Mouse (Mus musculus): ENCODE data around the gene Mmp24. TPM values are rescaled to one million over a fixed set of nuclear protein-coding genes. Genes with fewer than 3 reads are reported as not detected.

Gene Mmp24
- polyA plus RNA-seq, 1 experiment = 0.08 TPM

DNA sequence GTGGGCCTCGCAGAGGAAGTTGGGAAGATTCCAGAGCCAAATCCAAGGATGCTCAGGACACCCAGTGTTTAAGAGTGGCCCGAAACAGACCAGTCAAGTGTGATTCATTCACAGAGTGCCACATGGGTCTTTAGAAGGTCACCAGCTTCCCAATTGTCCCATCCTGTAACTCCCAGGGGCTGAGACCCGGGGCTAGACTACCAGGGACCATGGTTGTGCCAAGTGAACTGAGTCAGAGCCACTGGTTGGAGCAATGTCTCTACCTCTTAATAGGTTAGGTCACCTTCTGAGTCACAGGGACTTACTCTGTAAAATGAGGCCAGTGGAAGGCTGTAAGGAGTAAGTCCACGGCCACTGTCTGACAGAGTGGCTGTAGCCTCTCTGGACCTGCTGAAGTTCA, 63.8 kb downstream of the Mmp24 start:
- H3K36me3 ChIP-seq (ENCODE audit: control insufficient read depth, insufficient read depth, low read length) = no peaks in the 10 kb centered on the region
- DNase-seq = no peak
- H3K27me3 ChIP-seq (ENCODE audit: control insufficient read depth, insufficient read depth, low read length) = no peaks in the 10 kb centered on the region
- TF ChIP-seq CTCF (IDR thresholded peaks at IDR 0.05; ENCODE audit: borderline replicate concordance, control insufficient read depth, extremely low read depth, insufficient read depth, low read length, poor library complexity) = no peak
- TF ChIP-seq POLR2A (IDR thresholded peaks at IDR 0.05; ENCODE audit: control insufficient read depth, extremely low read depth, insufficient read depth, low read length, poor library complexity) = no peak
- no peak overlapping the region for H3K4me3 ChIP-seq (ENCODE audit: control insufficient read depth, insufficient read depth, low read length)
- H3K27ac ChIP-seq (ENCODE audit: control insufficient read depth, insufficient read depth, low read length) = no peak overlapping the region
- 95% methylated on average over 4 of the region's 4 CpGs for WGBS
- H3K4me1 ChIP-seq (replicated peaks; ENCODE audit: control insufficient read depth, insufficient read depth, low read length) = no peaks in the 10 kb centered on the region

- no peak overlapping the region for H3K4me3 ChIP-seq (ENCODE audit: control insufficient read depth, insufficient read depth, low read length)
- H3K36me3 ChIP-seq (ENCODE audit: control insufficient read depth, insufficient read depth, low read length) = peaks cover 12% of the 10 kb centered on the region; the same call in 1 of the 2 replicates
- no peaks in the 10 kb centered on the region for H3K4me1 ChIP-seq (replicated peaks; ENCODE audit: control insufficient read depth, insufficient read depth, low read length)
- H3K27me3 ChIP-seq (ENCODE audit: control insufficient read depth, insufficient read depth, low read length) = no peaks in the 10 kb centered on the region
- DNase-seq = no peak
- H3K27ac ChIP-seq (ENCODE audit: control insufficient read depth, insufficient read depth, low read length) = no peak overlapping the region
- TF ChIP-seq CTCF (IDR thresholded peaks at IDR 0.05; ENCODE audit: borderline replicate concordance, control insufficient read depth, extremely low read depth, insufficient read depth, low read length, poor library complexity) (no peak), POLR2A (IDR thresholded peaks at IDR 0.05; ENCODE audit: control insufficient read depth, extremely low read depth, insufficient read depth, low read length, poor library complexity) (no peak)
- 95% methylated on average over 8 of the region's 8 CpGs for WGBS
These were observed 71.8 kb downstream of the Mmp24 start for GRCm38 (mm10) chr2:155846930-155847329.

DNA sequence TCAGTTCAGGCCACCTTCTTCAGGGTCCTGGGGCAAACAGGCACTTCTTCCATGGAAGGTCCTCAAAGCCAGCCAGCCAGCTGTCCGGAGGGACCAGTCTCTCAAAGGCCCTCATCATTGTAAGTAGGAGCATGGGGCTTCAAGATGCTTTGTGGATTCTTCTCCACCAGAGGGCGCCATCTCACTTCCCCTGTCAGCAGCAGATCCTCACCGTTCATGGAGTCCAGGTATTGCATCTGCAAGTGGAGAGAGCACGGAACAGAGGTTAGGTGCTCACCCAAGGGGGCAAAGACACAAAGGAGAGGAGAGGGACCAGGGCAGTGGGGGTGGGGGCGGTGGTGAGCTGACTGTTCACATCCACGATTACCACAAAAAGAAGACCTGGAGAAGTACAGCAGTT, 73.1 kb downstream of the Mmp24 start:
- 44% methylated on average over 6 of the region's 6 CpGs for WGBS
- TF ChIP-seq POLR2A (IDR thresholded peaks at IDR 0.05; ENCODE audit: control insufficient read depth, extremely low read depth, insufficient read depth, low read length, poor library complexity) (no peak), CTCF (IDR thresholded peaks at IDR 0.05; ENCODE audit: borderline replicate concordance, control insufficient read depth, extremely low read depth, insufficient read depth, low read length, poor library complexity) (peak; percentile 79; the same call in 1 of the 2 replicates)
- peak; percentile 72 for DNase-seq
- Histone ChIP-seq H3K4me3 (ENCODE audit: control insufficient read depth, insufficient read depth, low read length) (no peak overlapping the region), H3K4me1 (replicated peaks; ENCODE audit: control insufficient read depth, insufficient read depth, low read length) (no peaks in the 10 kb centered on the region), H3K36me3 (ENCODE audit: control insufficient read depth, insufficient read depth, low read length) (peaks cover 13% of the 10 kb centered on the region; the same call in 1 of the 2 replicates), H3K27me3 (ENCODE audit: control insufficient read depth, insufficient read depth, low read length) (no peaks in the 10 kb centered on the region), H3K27ac (ENCODE audit: control insufficient read depth, insufficient read depth, low read length) (no peak overlapping the region)

DNA sequence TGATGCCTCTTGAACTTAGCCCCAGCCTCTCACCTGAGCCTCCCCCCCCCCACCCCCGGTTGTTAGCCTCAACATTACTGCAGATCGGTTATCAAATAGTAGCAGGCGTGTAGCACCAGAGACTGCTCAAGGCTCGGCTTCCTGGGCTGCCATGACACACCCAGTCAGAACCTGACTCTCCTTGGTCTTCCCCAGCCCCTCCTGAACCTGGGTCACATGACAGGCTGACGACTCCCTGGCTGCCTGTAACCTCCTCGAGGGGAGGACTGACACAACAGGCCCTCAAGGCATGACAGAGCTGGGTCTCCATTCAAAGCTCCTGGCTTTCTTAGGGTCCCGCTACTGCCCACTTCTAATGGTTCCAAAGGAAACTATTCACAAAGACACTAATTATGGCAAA, 74.3 kb downstream of the Mmp24 start:
- H3K36me3 ChIP-seq (ENCODE audit: control insufficient read depth, insufficient read depth, low read length) = peaks cover 16% of the 10 kb centered on the region; the same call in 1 of the 2 replicates
- H3K27me3 ChIP-seq (ENCODE audit: control insufficient read depth, insufficient read depth, low read length) = no peaks in the 10 kb centered on the region
- H3K27ac ChIP-seq (ENCODE audit: control insufficient read depth, insufficient read depth, low read length) = no peak overlapping the region
- no peak for DNase-seq
- no peak for TF ChIP-seq CTCF (IDR thresholded peaks at IDR 0.05; ENCODE audit: borderline replicate concordance, control insufficient read depth, extremely low read depth, insufficient read depth, low read length, poor library complexity)
- TF ChIP-seq POLR2A (IDR thresholded peaks at IDR 0.05; ENCODE audit: control insufficient read depth, extremely low read depth, insufficient read depth, low read length, poor library complexity) = no peak
- H3K4me1 ChIP-seq (replicated peaks; ENCODE audit: control insufficient read depth, insufficient read depth, low read length) = no peaks in the 10 kb centered on the region
- WGBS = 83% methylated on average over 7 of the region's 7 CpGs
- H3K4me3 ChIP-seq (ENCODE audit: control insufficient read depth, insufficient read depth, low read length) = no peak overlapping the region

- H3K4me3 ChIP-seq (ENCODE audit: control insufficient read depth, insufficient read depth, low read length) = no peak overlapping the region
- peaks cover 16% of the 10 kb centered on the region; the same call in 1 of the 2 replicates for H3K36me3 ChIP-seq (ENCODE audit: control insufficient read depth, insufficient read depth, low read length)
- no peak overlapping the region for H3K27ac ChIP-seq (ENCODE audit: control insufficient read depth, insufficient read depth, low read length)
- H3K27me3 ChIP-seq (ENCODE audit: control insufficient read depth, insufficient read depth, low read length) = no peaks in the 10 kb centered on the region
- WGBS = 96% methylated on average over 7 of the region's 7 CpGs
- no peak for DNase-seq
- no peak for TF ChIP-seq CTCF (IDR thresholded peaks at IDR 0.05; ENCODE audit: borderline replicate concordance, control insufficient read depth, extremely low read depth, insufficient read depth, low read length, poor library complexity)
- TF ChIP-seq POLR2A (IDR thresholded peaks at IDR 0.05; ENCODE audit: control insufficient read depth, extremely low read depth, insufficient read depth, low read length, poor library complexity) = no peak
- no peaks in the 10 kb centered on the region for H3K4me1 ChIP-seq (replicated peaks; ENCODE audit: control insufficient read depth, insufficient read depth, low read length)
These were observed 75.0 kb downstream of the Mmp24 start for GRCm38 (mm10) chr2:155850120-155850519.

- Histone ChIP-seq H3K4me1 (replicated peaks; ENCODE audit: control insufficient read depth, insufficient read depth, low read length) (no peaks in the 10 kb centered on the region), H3K4me3 (ENCODE audit: control insufficient read depth, insufficient read depth, low read length) (no peak overlapping the region), H3K27me3 (ENCODE audit: control insufficient read depth, insufficient read depth, low read length) (no peaks in the 10 kb centered on the region), H3K27ac (ENCODE audit: control insufficient read depth, insufficient read depth, low read length) (no peak overlapping the region), H3K36me3 (ENCODE audit: control insufficient read depth, insufficient read depth, low read length) (peaks cover 13% of the 10 kb centered on the region; the same call in 1 of the 2 replicates)
- 94% methylated on average over 5 of the region's 5 CpGs for WGBS
- no peak for DNase-seq
- TF ChIP-seq CTCF (IDR thresholded peaks at IDR 0.05; ENCODE audit: borderline replicate concordance, control insufficient read depth, extremely low read depth, insufficient read depth, low read length, poor library complexity) (no peak), POLR2A (IDR thresholded peaks at IDR 0.05; ENCODE audit: control insufficient read depth, extremely low read depth, insufficient read depth, low read length, poor library complexity) (no peak)
These were observed 77.4 kb downstream of the Mmp24 start for GRCm38 (mm10) chr2:155852536-155852935.

GRCm38 (mm10) chr2:155860102-155860501, 85.0 kb downstream of the Mmp24 start:
- no peaks in the 10 kb centered on the region for H3K27me3 ChIP-seq (ENCODE audit: control insufficient read depth, insufficient read depth, low read length)
- no peaks in the 10 kb centered on the region for H3K36me3 ChIP-seq (ENCODE audit: control insufficient read depth, insufficient read depth, low read length)
- no peak for DNase-seq
- H3K27ac ChIP-seq (ENCODE audit: control insufficient read depth, insufficient read depth, low read length) = no peak overlapping the region
- 92% methylated on average over 7 of the region's 7 CpGs for WGBS
- H3K4me1 ChIP-seq (replicated peaks; ENCODE audit: control insufficient read depth, insufficient read depth, low read length) = no peaks in the 10 kb centered on the region
- no peak overlapping the region for H3K4me3 ChIP-seq (ENCODE audit: control insufficient read depth, insufficient read depth, low read length)
- TF ChIP-seq POLR2A (IDR thresholded peaks at IDR 0.05; ENCODE audit: control insufficient read depth, extremely low read depth, insufficient read depth, low read length, poor library complexity) (no peak), CTCF (IDR thresholded peaks at IDR 0.05; ENCODE audit: borderline replicate concordance, control insufficient read depth, extremely low read depth, insufficient read depth, low read length, poor library complexity) (no peak)
